Mouse (Mus musculus) embryonic facial prominence, embryonic 10.5 days (tissue): ENCODE data around the gene Rab21. TPM values are rescaled to one million over a fixed set of nuclear protein-coding genes. Genes with fewer than 3 reads are reported as not detected.
A peak's percentile ranks its signal among the peaks of the same experiment; 100 is the strongest.

Experiments
- DNase-seq: peaks from one replicate; pipeline ENCODE4 v3.0.0-alpha.2; 2017; ENCODE audit warnings: low spot score
- H3K27ac ChIP-seq: fragments of 300-500 bp; sonication (generic); replicated peaks from 2 replicates; pipeline ENCODE4 v1.5.1; 2016; ENCODE audit warnings: mild to moderate bottlenecking
- H3K27me3 ChIP-seq: fragments of 300-500 bp; sonication (generic); replicated peaks from 2 replicates; pipeline ENCODE4 v1.6.1; 2016; ENCODE audit warnings: low read depth, mild to moderate bottlenecking; ENCODE audit not compliant: poor library complexity, severe bottlenecking
- H3K36me3 ChIP-seq: fragments of 300-500 bp; sonication (generic); replicated peaks from 2 replicates; pipeline ENCODE4 v1.6.1; 2016; ENCODE audit warnings: mild to moderate bottlenecking, moderate library complexity
- H3K4me1 ChIP-seq: fragments of 300-500 bp; sonication (generic); 2 replicates; pipeline ENCODE4 v1.6.1; 2016
- H3K4me3 ChIP-seq: fragments of 300-500 bp; sonication (generic); 2 replicates; pipeline ENCODE4 v1.5.1; 2016; ENCODE audit warnings: mild to moderate bottlenecking, moderate library complexity
- H3K9me3 ChIP-seq: fragments of 300-500 bp; sonication (generic); 2 replicates; pipeline ENCODE4 v1.6.1; 2016; ENCODE audit warnings: mild to moderate bottlenecking
- WGBS: fragments of 180-500 bp; shearing (Covaris S2); methylation state at CpG from one replicate; pipeline ENCODE4 v1.1.7; 2016; 5-methylcytosine and 5-hydroxymethylcytosine counted together
- polyA plus RNA-seq: library from polyadenylated mRNA; unstranded; fragments of >200 nt; fragmentation: Nextera tagmentation; extraction: Ambion mirVana; gene quantifications from 2 replicates; pipeline ENCODE4 v1.2.1, GENCODE M21; 2016

The Rab21 gene
- polyA plus RNA-seq: 2.6 and 2.9 TPM in 2 replicates

DNA sequence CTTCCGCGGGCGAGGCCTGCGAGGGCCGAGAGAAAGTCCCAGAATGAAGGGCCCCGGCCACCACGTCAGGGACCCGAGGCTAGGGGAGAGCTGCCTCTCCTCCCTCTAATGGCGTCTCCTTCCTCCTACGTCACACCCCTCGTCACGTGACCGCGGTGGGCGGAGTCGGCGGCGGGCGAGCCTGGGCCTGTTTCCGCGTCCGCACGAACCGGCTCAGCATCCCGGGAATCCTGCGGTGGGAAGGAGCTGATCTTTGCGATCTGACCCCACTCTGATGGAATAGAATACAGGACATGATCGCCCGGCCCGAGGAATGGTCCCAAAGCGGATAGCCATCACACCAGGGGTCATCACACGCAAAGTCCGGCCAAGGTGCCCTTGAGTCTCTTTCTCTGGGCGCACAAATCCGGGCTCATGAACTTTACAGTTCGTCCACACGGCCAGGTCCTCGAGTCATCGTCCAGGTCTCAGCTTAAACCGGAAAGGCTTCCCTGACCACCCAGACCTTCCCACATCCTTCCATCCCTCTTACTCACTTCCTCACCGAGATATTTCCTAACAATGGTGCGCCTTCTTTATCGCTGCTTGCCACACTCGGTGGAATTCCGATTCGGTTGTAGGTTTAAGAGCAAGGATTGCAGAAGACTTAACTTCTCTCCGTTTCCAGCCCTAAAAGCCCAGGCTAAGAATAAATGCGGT is at the start of gene Rab21:
Gene Rab21 (minus strand): TSS at position 122 of the 699 bp plus-strand sequence.
- peak within 1 kb of the TSS; percentile 95 for H3K27ac ChIP-seq
- peak; percentile 97 for DNase-seq
- peak within 1 kb of the TSS; percentile 92 for H3K4me3 ChIP-seq
- H3K27me3 ChIP-seq: no peaks in the 10 kb centered on the region
- no peaks in the 10 kb centered on the region for H3K9me3 ChIP-seq
- under 1% methylated on average over 48 of the region's 48 CpGs for WGBS
- no peaks in the 10 kb centered on the region for H3K36me3 ChIP-seq
- peaks cover 33% of the 10 kb centered on the region for H3K4me1 ChIP-seq

DNA sequence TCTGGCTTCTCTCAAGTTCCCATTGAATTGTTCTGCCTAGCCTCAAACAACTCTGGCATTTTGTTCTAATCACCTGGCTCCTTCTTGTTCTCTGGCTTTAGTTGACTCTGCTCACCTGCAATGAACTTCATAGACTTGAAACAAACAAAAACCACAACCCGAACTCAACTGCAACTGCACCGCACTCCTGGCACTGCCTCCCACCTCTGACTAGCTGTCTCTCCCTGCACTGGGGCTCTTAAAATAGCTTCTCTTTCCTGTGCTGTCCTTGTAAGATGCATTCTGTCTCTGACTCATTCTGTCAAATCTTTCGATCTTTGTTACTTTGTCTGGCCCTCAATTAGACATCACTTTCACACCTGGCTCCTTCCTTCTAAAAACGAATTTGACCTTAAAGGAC is 47.8 kb upstream of the Rab21 start:
- 88% methylated on average over 4 of the region's 4 CpGs for WGBS
- H3K27me3 ChIP-seq: no peaks in the 10 kb centered on the region
- no peak for DNase-seq
- H3K4me1 ChIP-seq: peaks cover 21% of the 10 kb centered on the region
- H3K36me3 ChIP-seq: no peaks in the 10 kb centered on the region
- peak overlapping the region; percentile 92; the same call in 1 of the 2 replicates for H3K27ac ChIP-seq
- H3K4me3 ChIP-seq: peak overlapping the region; percentile 68
- no peaks in the 10 kb centered on the region for H3K9me3 ChIP-seq

DNA sequence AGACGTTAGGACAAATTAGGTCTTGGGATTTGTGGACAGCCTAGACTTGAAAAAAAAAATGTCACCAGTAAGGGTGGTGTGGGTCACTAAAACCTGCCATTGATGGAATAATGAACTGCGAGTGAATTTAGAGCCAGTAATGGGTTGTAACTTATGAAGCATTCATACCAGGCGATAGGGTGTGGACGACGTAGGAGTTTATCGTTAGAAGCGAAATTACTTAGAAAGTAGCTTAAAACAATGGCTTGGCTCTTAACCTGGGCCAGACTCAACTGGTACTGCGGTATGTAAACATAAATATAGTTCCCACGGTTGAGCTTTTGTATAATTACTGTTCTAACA is 47.2 kb upstream of the Rab21 start:
- Histone ChIP-seq H3K27ac (peak overlapping the region; percentile 92), H3K27me3 (no peaks in the 10 kb centered on the region), H3K4me3 (peak overlapping the region; percentile 68), H3K4me1 (peaks cover 21% of the 10 kb centered on the region), H3K9me3 (no peaks in the 10 kb centered on the region), H3K36me3 (no peaks in the 10 kb centered on the region)
- DNase-seq: no peak
- WGBS: 7% methylated on average over 9 of the region's 9 CpGs

DNA sequence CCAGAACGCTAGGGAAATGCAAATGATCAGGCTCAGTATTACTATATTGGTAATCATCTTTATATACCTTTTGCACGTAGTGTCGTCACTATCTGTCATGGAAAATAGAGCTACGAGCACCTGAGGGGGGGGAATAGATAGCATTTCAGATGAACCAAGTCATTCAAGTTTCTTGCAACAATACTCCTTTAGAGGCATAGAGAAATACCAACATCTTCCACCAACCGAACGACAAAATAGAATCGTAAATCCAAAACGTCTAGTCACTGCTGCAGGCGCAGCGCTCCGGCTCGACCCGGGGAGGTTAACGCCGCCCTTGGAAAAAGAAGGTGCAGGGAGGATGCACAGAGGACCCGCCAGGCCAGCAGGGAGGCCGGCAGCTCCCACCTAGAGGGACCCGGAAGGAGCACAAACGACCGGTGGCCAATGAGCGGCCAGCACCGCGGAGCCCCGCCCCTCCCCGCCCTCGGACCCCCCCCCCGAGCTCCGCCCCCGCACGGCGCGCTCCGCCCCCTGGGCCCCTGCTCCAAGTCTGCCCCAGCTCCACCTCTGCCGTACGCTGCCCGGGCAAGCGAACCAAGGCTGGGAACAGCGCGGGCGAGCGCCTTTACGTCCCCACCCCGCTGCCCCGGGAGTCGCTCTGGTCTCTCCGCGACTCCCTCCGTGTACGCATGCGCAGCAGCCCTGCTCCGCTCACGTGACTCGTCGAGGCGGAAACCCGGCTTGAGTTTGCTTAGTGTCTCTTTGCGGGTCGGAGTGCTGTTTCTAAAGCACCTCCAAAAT is 46.6 kb upstream of the Rab21 start, which contains the start of gene Tmem19:
Gene Tmem19 (minus strand): TSS at position 662 of the 783 bp plus-strand sequence.
- peaks cover 3% of the 10 kb centered on the region for H3K36me3 ChIP-seq
- WGBS: under 1% methylated on average over 58 of the region's 58 CpGs
- no peaks in the 10 kb centered on the region for H3K27me3 ChIP-seq
- peak within 1 kb of the TSS; percentile 68 for H3K4me3 ChIP-seq
- H3K9me3 ChIP-seq: no peaks in the 10 kb centered on the region
- DNase-seq: peak; percentile 97
- peak within 1 kb of the TSS; percentile 92 for H3K27ac ChIP-seq
- peaks cover 21% of the 10 kb centered on the region for H3K4me1 ChIP-seq

DNA sequence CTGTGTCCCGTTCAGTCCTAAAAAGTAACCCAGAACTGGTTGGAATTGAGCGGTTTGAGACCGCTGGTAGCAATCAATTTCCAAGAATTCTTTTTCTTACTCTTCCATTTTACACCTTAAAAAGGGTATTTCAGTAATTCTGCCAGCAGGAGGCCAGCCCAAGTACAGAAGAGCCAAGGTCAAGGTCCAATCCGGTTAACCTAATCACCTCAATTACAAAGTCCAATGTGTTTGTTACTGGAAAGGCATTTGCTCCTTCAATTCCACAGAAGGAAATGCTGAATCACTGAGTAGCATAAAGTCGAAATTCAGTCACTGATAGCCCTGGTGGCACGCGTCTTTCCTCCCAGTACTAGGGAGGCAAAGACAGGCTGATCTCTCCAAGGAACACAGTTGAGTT is 43.7 kb upstream of the Rab21 start:
- Histone ChIP-seq H3K4me1 (peaks cover 21% of the 10 kb centered on the region), H3K9me3 (no peaks in the 10 kb centered on the region), H3K36me3 (peaks cover 16% of the 10 kb centered on the region), H3K27ac (no peak overlapping the region), H3K4me3 (no peak overlapping the region), H3K27me3 (no peaks in the 10 kb centered on the region)
- no peak for DNase-seq
- WGBS: 92% methylated on average over 7 of the region's 7 CpGs

DNA sequence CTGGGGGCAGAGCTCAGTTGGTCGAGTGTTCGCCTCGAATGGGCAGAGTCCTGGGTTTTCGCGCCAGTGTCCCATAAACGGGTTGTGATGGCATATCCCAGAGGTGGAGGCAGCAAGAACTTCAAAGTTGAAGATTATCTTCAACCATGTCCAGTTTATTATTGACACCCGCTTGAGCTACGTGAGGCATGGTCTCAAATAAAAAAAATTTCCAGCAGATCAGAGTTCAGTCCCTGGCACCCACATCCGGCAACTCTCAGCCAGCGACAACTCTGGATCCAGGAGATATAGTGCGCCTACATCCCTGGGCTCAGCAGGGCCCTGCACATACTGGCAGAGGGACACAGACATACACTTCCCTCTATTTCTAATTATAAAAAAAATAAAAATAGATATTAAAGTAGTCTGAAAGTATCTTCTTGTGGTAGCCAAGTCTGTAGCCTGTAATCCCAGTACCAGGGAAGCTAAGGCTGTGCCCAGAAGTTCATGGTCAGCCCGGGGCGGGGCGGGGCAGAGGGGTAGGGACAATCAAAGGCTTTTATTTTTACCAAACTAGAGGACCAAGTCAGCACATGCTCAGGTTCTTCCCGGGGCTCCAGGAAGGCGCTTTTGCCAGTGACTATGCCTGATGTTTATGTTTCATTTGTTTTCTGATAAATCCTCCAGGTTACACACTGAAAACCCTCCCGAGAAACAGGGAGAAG is 43.0 kb upstream of the Rab21 start:
- no peaks in the 10 kb centered on the region for H3K9me3 ChIP-seq
- DNase-seq: no peak
- WGBS: 92% methylated on average over 17 of the region's 17 CpGs
- no peaks in the 10 kb centered on the region for H3K27me3 ChIP-seq
- no peak overlapping the region for H3K4me3 ChIP-seq
- H3K36me3 ChIP-seq: peaks cover 16% of the 10 kb centered on the region
- peaks cover 21% of the 10 kb centered on the region for H3K4me1 ChIP-seq
- no peak overlapping the region for H3K27ac ChIP-seq

DNA sequence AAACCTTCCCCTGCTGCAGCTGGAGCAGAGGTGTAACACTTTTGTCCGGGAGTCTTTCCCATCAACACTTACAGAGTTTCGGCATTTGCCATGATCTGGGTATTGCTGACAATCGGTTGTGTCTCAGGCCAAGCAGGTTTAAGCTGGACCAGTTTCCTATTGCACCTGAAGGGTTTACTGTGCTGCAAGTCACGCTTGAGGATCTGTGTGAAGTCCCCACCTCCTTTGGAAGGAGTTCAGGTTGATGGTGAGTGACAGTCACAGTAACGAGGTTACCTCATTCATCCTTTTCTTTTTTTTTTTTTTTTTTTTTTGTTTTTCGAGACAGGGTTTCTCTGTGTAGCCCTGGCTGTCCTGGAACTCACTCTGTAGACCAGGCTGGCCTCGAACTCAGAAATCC is 40.7 kb upstream of the Rab21 start:
- Histone ChIP-seq H3K27ac (no peak overlapping the region), H3K9me3 (no peaks in the 10 kb centered on the region), H3K4me1 (peaks cover 6% of the 10 kb centered on the region), H3K27me3 (no peaks in the 10 kb centered on the region), H3K4me3 (no peak overlapping the region), H3K36me3 (peaks cover 16% of the 10 kb centered on the region)
- DNase-seq: no peak
- WGBS: 84% methylated on average over 6 of the region's 7 CpGs

DNA sequence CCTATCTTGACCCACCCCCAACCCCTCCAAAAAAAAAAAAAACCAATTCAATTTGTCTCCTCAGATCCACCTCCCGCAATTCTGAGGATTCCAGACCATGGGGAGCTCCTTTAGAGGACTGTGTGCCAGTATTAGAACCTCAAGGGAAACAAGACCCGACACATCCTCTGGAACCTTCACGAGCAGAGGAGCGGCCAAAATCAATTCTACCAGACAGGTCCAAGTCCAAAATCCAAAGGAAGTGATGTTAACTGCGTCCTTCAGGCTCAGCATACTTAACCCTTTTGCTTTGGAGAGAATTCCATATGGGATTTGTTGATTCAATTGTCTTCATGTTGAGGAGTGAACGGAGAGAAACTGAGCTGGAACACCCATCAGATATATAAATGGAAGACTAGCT is 39.6 kb upstream of the Rab21 start:
- DNase-seq: no peak
- no peak overlapping the region for H3K4me3 ChIP-seq
- no peaks in the 10 kb centered on the region for H3K9me3 ChIP-seq
- H3K4me1 ChIP-seq: no peaks in the 10 kb centered on the region
- peaks cover 16% of the 10 kb centered on the region for H3K36me3 ChIP-seq
- no peaks in the 10 kb centered on the region for H3K27me3 ChIP-seq
- 89% methylated on average over 6 of the region's 6 CpGs for WGBS
- H3K27ac ChIP-seq: no peak overlapping the region

DNA sequence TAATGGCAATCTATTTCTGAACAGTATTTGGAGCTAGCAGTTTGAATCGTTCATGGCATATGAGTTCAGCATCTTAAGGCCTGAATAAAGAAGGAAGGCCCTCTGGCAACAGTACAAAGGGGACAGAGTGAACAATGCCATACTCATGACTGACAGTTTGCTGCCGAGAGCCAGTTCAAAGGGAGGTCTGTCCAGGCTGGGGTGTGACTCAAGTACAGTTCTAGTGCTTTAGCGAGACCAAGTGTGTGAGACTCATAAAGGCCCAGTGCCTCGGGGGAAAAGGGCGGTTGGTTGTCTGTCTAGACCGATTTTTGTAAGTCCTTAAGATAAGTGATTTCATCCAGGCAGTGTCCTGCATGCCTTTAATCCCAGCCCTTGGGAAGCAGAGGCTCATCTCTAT is 39.2 kb upstream of the Rab21 start:
- 72% methylated on average over 6 of the region's 6 CpGs for WGBS
- Histone ChIP-seq H3K4me3 (no peak overlapping the region), H3K4me1 (no peaks in the 10 kb centered on the region), H3K27ac (no peak overlapping the region), H3K9me3 (no peaks in the 10 kb centered on the region), H3K36me3 (peaks cover 16% of the 10 kb centered on the region), H3K27me3 (no peaks in the 10 kb centered on the region)
- no peak for DNase-seq

DNA sequence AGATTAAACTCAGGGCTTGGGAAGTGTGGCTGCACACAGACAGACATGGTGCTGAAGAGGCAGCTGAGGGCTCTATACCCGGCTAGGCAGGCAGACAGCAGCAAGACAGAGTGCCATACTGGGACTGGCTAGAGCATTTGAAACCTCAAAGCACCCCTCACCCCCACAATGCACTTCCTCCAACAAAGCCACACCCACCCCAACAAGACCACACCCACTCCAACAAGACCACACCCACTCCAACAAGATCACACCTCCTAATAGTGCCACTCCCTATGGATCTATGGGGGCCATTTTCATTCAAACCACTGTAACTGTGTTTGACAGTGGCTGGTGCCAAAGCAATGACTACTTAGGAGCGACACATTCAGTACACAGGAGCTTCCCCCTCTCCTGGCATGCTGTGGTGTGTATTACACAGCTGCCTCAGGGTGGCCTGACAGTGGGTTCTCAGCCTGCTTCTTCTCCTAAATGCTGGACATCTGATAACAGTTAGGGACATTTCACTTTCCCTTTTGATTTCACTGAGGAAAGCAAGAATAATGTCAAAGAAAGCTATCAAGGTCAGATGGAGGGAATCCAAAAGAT is 35.5 kb upstream of the Rab21 start:
- no peaks in the 10 kb centered on the region for H3K4me1 ChIP-seq
- H3K27ac ChIP-seq: no peak overlapping the region
- H3K36me3 ChIP-seq: peaks cover 16% of the 10 kb centered on the region
- 71% methylated on average over 2 of the region's 2 CpGs for WGBS
- DNase-seq: no peak
- no peak overlapping the region for H3K4me3 ChIP-seq
- H3K9me3 ChIP-seq: no peaks in the 10 kb centered on the region
- no peaks in the 10 kb centered on the region for H3K27me3 ChIP-seq

DNA sequence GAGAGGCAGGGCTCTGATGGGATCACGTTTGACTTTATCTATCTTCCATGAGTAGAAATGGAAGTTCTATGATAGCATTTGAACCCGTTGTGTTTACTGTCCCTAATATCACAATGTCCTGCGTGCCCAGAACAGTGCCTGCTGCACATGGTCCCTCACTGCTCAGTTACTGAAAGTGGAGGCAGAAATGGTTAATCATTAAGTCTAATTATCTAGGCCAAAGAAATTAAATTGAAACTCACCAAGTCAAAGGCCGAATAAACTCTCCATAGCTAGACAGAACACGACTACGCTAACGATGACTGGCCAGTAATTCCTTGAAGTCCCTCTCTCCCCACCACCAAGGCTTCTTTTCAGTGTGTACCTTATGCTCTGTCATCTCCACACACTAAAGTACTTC is 34.1 kb upstream of the Rab21 start:
- H3K4me1 ChIP-seq: no peaks in the 10 kb centered on the region
- H3K27ac ChIP-seq: no peak overlapping the region
- no peak for DNase-seq
- no peak overlapping the region for H3K4me3 ChIP-seq
- H3K27me3 ChIP-seq: no peaks in the 10 kb centered on the region
- no peaks in the 10 kb centered on the region for H3K9me3 ChIP-seq
- H3K36me3 ChIP-seq: peaks cover 24% of the 10 kb centered on the region
- WGBS: 90% methylated on average over 7 of the region's 7 CpGs

DNA sequence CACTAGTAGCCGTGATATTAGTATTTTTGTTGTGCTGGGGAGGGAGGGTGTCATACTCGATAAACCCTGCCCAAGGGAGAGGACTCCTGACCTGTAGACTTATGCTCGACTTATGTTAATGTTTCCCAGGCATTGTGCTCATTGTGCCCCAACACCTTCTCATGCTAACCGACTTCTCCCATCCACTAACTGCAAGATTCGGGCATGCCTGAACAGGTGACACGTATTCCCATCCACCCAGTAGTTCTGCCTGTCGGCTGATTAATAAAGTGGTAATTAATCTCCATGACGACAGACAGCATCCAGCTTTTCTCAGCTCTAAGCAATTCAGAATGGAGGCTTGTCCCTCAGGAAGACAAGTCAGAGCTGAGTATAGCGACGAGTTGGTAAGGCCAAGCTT is 33.6 kb upstream of the Rab21 start:
- H3K36me3 ChIP-seq: peaks cover 25% of the 10 kb centered on the region
- H3K27ac ChIP-seq: no peak overlapping the region
- H3K27me3 ChIP-seq: no peaks in the 10 kb centered on the region
- WGBS: 80% methylated on average over 10 of the region's 10 CpGs
- DNase-seq: no peak
- H3K9me3 ChIP-seq: no peaks in the 10 kb centered on the region
- no peak overlapping the region for H3K4me3 ChIP-seq
- no peaks in the 10 kb centered on the region for H3K4me1 ChIP-seq
